Mouse (Mus musculus) heart, embryonic 15.5 days (tissue): Measurements from ENCODE around the gene Tdo2. TPM values are rescaled to one million over a fixed set of nuclear protein-coding genes. Genes with fewer than 3 reads are reported as not detected.

ENCODE experiments used
- ATAC-seq: fragments of 200-750 bp; cut with Nextera tagmentation; replicated peaks from 2 replicates; pipeline ENCODE4 v1.8.0; 2017; ENCODE audit warnings: low read depth, moderate TSS enrichment; ENCODE audit not compliant: insufficient number of reproducible peaks, insufficient read depth, low FRiP score
- H3K27ac ChIP-seq: fragments of 300-500 bp; sonication (generic); 2 replicates; pipeline ENCODE4 v1.5.1; 2015; ENCODE audit warnings: mild to moderate bottlenecking, inconsistent platforms
- H3K27me3 ChIP-seq: fragments of 300-500 bp; sonication (generic); 2 replicates; pipeline ENCODE4 v1.6.1; 2015; ENCODE audit warnings: inconsistent platforms
- H3K36me3 ChIP-seq: fragments of 300-500 bp; sonication (generic); 2 replicates; pipeline ENCODE4 v1.6.1; 2015; ENCODE audit warnings: mild to moderate bottlenecking, inconsistent platforms
- H3K4me1 ChIP-seq: fragments of 300-500 bp; sonication (generic); replicated peaks from 2 replicates; pipeline ENCODE4 v1.6.1; 2015; ENCODE audit warnings: inconsistent platforms
- H3K4me2 ChIP-seq: fragments of 300-500 bp; sonication (generic); 2 replicates; pipeline ENCODE4 v1.6.1; 2015; ENCODE audit warnings: inconsistent platforms, mild to moderate bottlenecking, moderate library complexity
- H3K4me3 ChIP-seq: fragments of 300-500 bp; sonication (generic); 2 replicates; pipeline ENCODE4 v1.5.1; 2015; ENCODE audit warnings: mild to moderate bottlenecking, inconsistent platforms
- H3K9ac ChIP-seq: fragments of 300-500 bp; sonication (generic); 2 replicates; pipeline ENCODE4 v1.6.1; 2015; ENCODE audit warnings: mild to moderate bottlenecking, inconsistent platforms
- H3K9me3 ChIP-seq: fragments of 300-500 bp; sonication (generic); replicated peaks from 2 replicates; pipeline ENCODE4 v1.6.1; 2016; ENCODE audit warnings: inconsistent platforms
- WGBS: fragments of 180-500 bp; shearing (Covaris S2); methylation state at CpG from one replicate; pipeline ENCODE4 v1.1.7; 2015; ENCODE audit warnings: mixed read lengths; 5-methylcytosine and 5-hydroxymethylcytosine counted together
- polyA plus RNA-seq: library from polyadenylated mRNA; unstranded; fragments of >200 nt; fragmentation: Nextera tagmentation; extraction: Ambion mirVana; gene quantifications from 2 replicates; pipeline ENCODE4 v1.2.1, GENCODE M21; 2015

The Tdo2 gene
- polyA plus RNA-seq, 1 experiment from 2014 or later = 0.33 TPM

DNA sequence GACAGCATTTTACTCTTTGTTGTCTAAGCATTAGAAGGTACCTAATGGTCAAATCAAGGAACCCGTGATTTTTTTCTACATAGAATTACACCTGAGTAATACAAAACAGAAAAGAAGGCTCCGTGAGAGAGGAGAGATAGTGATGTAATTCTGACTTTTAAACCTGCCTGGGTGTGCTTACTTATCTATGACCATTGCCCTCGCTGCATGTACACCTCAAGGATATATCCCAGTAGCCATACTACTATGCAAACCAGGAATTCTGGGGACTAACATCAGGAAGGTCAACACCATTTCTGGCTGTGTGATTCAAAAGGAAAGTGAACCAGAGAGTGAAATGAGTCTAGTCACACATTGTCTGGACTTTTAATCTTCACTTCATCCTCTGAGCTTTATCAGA is 33.7 kb downstream of the Tdo2 start:
- no peak overlapping the region for H3K27ac ChIP-seq
- H3K9me3 ChIP-seq = no peaks in the 10 kb centered on the region
- H3K36me3 ChIP-seq = no peaks in the 10 kb centered on the region
- no peak overlapping the region for H3K9ac ChIP-seq
- H3K4me2 ChIP-seq = no peak overlapping the region
- H3K27me3 ChIP-seq = no peaks in the 10 kb centered on the region
- WGBS = 84% methylated on average over 3 of the region's 3 CpGs
- H3K4me1 ChIP-seq = peaks cover 4% of the 10 kb centered on the region
- no peak overlapping the region for H3K4me3 ChIP-seq
- ATAC-seq = no peak

DNA sequence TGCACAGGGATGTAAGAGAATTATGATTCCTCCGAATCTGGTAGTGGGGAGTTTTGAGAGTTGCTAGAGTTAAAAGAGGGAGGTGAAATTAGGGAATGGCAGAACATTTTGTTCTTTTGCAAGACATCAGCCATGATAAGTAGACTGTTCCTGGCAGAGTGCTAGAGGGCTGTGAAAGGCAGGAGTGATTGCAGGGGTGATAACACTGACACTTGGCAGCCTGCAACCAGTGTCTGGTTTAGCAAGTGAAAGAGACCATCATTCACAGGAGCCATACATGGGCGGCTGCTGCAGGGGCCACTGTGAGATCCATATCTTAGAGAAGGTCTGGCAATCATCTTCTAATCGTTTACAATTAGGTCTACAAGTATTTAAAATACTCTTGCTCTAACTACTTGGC is 37.1 kb downstream of the Tdo2 start:
- Histone ChIP-seq H3K4me2 (no peak overlapping the region), H3K4me3 (no peak overlapping the region), H3K36me3 (no peaks in the 10 kb centered on the region), H3K9ac (no peak overlapping the region), H3K27me3 (no peaks in the 10 kb centered on the region), H3K4me1 (peaks cover 7% of the 10 kb centered on the region), H3K27ac (no peak overlapping the region), H3K9me3 (no peaks in the 10 kb centered on the region)
- 31% methylated on average over 3 of the region's 3 CpGs for WGBS
- no peak; the same call in 1 of the 2 replicates for ATAC-seq

DNA sequence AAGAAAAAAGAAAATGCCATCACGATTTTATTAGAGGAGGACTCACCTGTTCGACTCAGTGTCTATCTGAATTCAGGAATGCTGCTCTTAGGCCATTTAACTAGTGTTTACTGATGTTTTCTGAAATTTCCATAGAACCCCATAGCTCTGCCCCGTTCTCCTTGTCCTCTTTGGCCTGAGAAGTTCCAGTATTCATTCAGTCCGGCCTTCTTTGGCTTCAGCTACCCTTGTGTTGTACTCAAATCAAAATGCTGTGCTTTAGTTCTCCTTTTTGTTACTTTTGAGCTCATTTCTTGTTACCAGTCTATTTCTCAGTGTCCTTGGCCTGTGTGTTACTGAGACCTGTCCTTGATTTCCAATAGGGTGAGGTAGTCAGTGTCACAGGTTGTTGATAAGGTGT is 42.7 kb downstream of the Tdo2 start:
- no peaks in the 10 kb centered on the region for H3K36me3 ChIP-seq
- no peaks in the 10 kb centered on the region for H3K9me3 ChIP-seq
- no peak overlapping the region for H3K27ac ChIP-seq
- H3K4me1 ChIP-seq = peaks cover 8% of the 10 kb centered on the region
- no peaks in the 10 kb centered on the region for H3K27me3 ChIP-seq
- peak overlapping the region; percentile 50 for H3K4me2 ChIP-seq
- no peak overlapping the region for H3K9ac ChIP-seq
- no peak overlapping the region; the same call in 1 of the 2 replicates for H3K4me3 ChIP-seq
- 72% methylated on average over 4 of the region's 4 CpGs for WGBS
- ATAC-seq = no peak

DNA sequence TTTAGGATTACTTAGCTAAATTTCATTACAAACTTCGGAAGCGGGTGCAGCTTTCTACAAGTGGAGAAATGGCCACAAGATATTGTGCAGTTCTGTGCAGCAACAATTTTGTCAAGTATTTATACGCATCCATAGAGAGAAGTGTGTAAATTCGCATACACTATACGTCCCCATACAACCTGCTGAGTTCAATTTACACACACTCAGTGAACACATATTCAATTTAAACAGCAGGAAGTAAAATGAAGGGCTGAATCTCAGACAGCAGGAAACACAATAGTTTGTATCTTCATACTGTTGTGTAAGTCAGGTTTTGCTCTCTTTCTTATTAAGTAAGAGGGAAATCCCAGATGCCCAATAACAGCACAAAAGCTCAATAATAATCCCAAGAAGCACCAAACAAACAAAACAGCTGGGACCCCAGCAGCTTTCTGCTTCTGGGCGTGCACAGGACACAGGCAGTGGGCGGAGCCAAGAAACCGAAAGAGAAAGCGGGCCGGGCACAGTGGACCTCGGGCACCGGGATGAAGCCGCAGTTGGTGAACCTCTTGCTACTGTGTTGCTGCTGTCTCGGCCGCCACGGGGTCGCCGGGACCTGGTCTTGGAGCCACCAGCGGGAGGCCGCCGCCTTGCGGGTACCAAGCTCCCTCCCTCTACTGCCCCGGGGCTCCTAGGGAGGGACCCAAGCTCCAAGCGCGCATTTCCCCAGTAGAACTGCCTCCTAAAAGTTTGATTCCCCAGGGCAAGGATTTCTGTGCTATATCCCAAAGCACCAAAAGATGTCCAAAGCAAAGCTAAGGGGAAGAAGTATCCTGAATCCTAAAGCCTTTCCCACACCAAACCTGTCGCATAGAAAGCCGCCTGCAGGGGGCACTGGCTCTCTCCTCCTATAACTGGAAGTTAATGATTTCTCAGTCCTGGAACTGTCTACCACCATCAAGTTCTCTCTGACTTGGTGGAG is 43.6 kb downstream of the Tdo2 start, which contains the start of gene Ctso:
TSS of gene Ctso (plus strand) at position 461 of the 961 bp plus-strand sequence.
- H3K4me2 ChIP-seq = peak within 1 kb of the TSS; percentile 50
- peaks cover 8% of the 10 kb centered on the region for H3K4me1 ChIP-seq
- no peaks in the 10 kb centered on the region for H3K36me3 ChIP-seq
- peak within 1 kb of the TSS; percentile 82 for H3K9ac ChIP-seq
- no peaks in the 10 kb centered on the region for H3K9me3 ChIP-seq
- H3K27ac ChIP-seq = peak within 1 kb of the TSS; percentile 93
- peak within 1 kb of the TSS; percentile 93 for H3K4me3 ChIP-seq
- ATAC-seq = peak; percentile 80
- H3K27me3 ChIP-seq = no peaks in the 10 kb centered on the region
- 12% methylated on average over 27 of the region's 27 CpGs for WGBS

DNA sequence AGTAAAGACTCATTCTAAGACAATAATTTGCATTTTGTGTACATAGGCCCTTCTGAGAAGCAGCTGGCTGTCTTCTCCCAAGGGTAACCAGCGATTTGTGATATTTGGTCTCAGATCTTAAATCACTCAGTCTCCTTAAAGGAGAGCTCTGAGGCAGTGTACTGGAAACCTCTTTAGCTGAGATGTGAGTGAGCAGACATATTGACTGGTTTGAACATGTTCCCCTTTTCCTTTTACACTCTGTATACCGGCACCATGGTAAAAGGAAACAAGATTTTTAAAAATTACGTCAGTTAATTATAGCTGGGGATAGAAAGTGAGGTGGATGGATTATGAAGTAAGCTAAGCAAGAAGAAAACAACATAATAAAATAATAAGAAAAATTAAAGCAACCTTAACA is 44.3 kb downstream of the Tdo2 start:
- H3K27ac ChIP-seq = no peak overlapping the region
- H3K9ac ChIP-seq = no peak overlapping the region
- H3K36me3 ChIP-seq = no peaks in the 10 kb centered on the region
- 72% methylated on average over 3 of the region's 3 CpGs for WGBS
- H3K9me3 ChIP-seq = no peaks in the 10 kb centered on the region
- no peak for ATAC-seq
- H3K4me2 ChIP-seq = no peak overlapping the region
- H3K4me1 ChIP-seq = peaks cover 8% of the 10 kb centered on the region
- H3K4me3 ChIP-seq = no peak overlapping the region
- no peaks in the 10 kb centered on the region for H3K27me3 ChIP-seq

DNA sequence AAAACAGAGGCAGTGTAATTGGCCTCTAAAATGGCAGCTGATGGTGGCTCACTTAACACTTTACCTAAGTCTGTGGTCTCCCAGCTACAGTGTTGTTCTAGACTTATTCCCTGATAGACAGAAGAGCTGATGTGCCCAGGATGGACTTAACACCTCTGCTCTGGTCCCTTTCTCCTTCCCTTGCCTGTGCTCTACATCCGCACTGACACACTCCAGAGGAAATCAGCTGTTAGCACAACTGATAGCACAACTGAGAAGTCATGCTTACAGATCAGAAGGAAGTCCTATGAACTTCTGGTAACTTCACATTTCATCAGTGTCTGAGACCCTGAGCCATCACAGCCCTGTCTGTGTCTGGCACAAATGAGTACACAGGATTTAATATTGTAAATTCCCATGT is 46.9 kb downstream of the Tdo2 start:
- Histone ChIP-seq H3K4me2 (no peak overlapping the region), H3K27ac (no peak overlapping the region), H3K9ac (no peak overlapping the region), H3K27me3 (no peaks in the 10 kb centered on the region), H3K36me3 (no peaks in the 10 kb centered on the region), H3K4me1 (peaks cover 6% of the 10 kb centered on the region), H3K4me3 (no peak overlapping the region), H3K9me3 (no peaks in the 10 kb centered on the region)
- WGBS = 44% methylated on average over 1 of the region's 1 CpGs
- ATAC-seq = no peak

DNA sequence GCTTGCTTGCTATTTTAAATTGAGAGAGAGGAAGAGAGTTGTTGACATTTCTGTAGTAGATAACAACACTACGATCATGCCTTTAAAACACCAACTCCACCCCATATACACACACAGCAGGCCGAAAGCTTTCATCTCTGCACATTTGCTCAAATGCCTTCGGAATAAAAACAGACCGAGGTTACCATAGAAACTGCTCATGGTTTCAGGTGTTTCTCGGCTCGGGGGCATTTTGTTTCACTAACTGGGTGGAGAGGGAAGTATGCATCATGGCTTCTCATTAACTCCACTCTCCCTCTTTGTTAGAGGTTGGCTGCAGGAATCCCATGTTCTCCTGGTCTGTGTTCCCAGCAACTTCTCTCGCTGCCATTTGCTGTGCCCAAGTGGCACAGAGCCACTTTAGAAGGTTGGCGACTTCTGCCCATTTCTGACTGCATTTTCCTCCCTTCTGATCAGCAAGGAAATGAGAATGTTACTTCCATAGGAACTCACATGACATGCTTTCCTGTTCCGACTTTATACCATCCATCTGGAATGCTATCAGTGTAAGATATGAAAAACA is 49.2 kb downstream of the Tdo2 start:
- Histone ChIP-seq H3K36me3 (no peaks in the 10 kb centered on the region), H3K9ac (no peak overlapping the region), H3K4me1 (no peaks in the 10 kb centered on the region), H3K4me3 (no peak overlapping the region), H3K27ac (no peak overlapping the region), H3K9me3 (no peaks in the 10 kb centered on the region), H3K4me2 (no peak overlapping the region), H3K27me3 (no peaks in the 10 kb centered on the region)
- WGBS = 59% methylated on average over 9 of the region's 9 CpGs
- no peak for ATAC-seq

DNA sequence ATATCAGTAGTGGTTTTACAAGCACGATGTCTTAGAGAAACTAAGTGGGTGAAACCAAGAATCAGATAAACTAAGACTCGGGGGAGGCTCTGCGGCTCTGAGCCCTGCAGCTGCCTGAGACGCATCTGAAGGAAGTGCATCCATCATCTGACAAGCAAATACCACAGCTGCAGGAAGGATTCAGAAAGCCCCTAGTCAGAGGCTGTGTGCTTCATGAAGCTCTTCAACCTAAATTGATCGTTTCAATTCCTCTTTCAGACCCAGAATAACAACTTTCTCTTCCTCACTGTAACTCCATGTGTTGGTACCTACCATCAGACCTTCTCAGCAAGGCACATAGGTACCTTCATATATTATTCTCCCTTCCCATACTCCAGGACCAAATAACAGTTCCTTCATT is 50.1 kb downstream of the Tdo2 start:
- no peak for ATAC-seq

DNA sequence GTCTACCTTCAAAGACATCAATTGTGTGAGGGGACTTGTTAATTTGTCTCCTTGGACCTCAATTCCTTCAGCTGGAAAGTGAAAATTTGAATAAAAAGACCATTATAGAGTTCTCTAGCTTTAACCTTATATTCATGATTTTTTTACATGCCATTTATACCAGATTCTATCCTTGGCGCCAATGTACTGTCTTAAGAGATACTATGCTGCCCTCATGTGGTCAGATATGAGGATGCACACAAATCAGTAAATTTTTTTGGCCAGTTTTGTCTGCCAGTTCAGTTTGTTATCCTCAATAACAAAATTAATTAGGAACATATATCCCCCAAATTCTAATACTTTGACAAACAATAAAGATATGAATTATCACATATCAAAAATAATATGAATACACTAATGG is 51.1 kb downstream of the Tdo2 start:
- ATAC-seq = no peak
- H3K36me3 ChIP-seq = no peaks in the 10 kb centered on the region
- WGBS = 0% methylated on average over 1 of the region's 1 CpGs

More for the DNA sequence above, 50.1 kb downstream of the Tdo2 start:
- Histone ChIP-seq H3K4me1 (no peaks in the 10 kb centered on the region), H3K27me3 (no peaks in the 10 kb centered on the region), H3K4me3 (no peak overlapping the region), H3K27ac (no peak overlapping the region), H3K9me3 (no peaks in the 10 kb centered on the region), H3K9ac (no peak overlapping the region), H3K4me2 (no peak overlapping the region), H3K36me3 (no peaks in the 10 kb centered on the region)
- WGBS = 31% methylated on average over 5 of the region's 5 CpGs

DNA sequence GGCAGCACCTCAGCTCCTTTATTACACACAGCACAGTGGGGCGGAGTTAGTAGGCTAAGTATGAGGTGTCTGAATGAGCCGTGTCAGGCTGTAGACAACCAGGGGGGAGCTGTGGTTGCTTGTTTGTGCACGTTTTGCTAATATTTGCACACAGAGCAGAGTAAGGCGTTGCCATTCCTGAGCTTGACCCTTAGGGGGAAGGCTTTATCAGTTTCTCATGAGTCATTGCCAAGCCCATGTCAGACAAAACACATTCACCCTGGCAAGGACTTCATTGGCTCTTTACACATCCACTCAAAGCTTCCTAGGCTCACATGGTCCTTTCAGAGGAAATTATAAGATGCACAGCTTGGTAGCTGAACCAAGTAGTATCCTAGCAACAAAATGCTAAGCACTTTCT is 53.1 kb downstream of the Tdo2 start:
- Histone ChIP-seq H3K27me3 (no peaks in the 10 kb centered on the region), H3K9me3 (no peaks in the 10 kb centered on the region), H3K9ac (no peak overlapping the region), H3K36me3 (no peaks in the 10 kb centered on the region), H3K4me2 (no peak overlapping the region), H3K4me3 (no peak overlapping the region), H3K4me1 (no peaks in the 10 kb centered on the region), H3K27ac (no peak overlapping the region)
- 34% methylated on average over 4 of the region's 4 CpGs for WGBS
- ATAC-seq = no peak; the same call in 1 of the 2 replicates

More for the DNA sequence above, 51.1 kb downstream of the Tdo2 start:
- Histone ChIP-seq H3K4me2 (no peak overlapping the region), H3K9me3 (no peaks in the 10 kb centered on the region), H3K4me1 (no peaks in the 10 kb centered on the region), H3K4me3 (no peak overlapping the region), H3K27me3 (no peaks in the 10 kb centered on the region), H3K9ac (no peak overlapping the region), H3K27ac (no peak overlapping the region)

DNA sequence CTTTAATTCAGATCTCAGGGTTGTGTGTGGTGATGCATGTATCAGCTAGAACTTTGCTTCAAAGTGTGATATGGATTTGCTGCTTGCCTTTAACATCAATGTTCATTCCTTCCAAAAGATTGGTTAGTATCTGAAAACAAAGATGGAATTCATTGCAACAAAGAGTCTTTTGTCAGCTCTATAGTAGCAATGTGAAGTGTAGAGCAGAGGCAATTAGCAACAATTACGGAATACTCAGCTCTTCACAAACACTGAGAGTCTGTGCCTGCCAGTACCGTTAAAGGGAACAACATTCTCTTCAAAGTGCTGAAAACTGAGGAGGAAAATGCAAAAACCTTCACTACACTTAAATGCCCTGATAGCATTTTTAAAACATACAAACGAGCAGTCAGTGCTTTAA is 56.3 kb downstream of the Tdo2 start:
- no peak overlapping the region for H3K4me2 ChIP-seq
- WGBS = 57% methylated on average over 3 of the region's 3 CpGs
- H3K9me3 ChIP-seq = no peaks in the 10 kb centered on the region
- no peak overlapping the region for H3K27ac ChIP-seq
- H3K9ac ChIP-seq = no peak overlapping the region
- H3K27me3 ChIP-seq = no peaks in the 10 kb centered on the region
- H3K36me3 ChIP-seq = no peaks in the 10 kb centered on the region
- no peaks in the 10 kb centered on the region for H3K4me1 ChIP-seq
- no peak for ATAC-seq
- H3K4me3 ChIP-seq = no peak overlapping the region
